Mouse (Mus musculus) mouse trophoblast stem cell (cell line): ENCODE measurements around the gene Ttll9.

Source experiments
- in situ Hi-C, 2 experiments: fragments of 300-500 bp; cut with MseI, MboI; formaldehyde crosslinking; loops; 2 replicates in 1 of 2; 3 replicates in 1 of 2; pipeline ENCODE4 v1.15.1; 2025

Ttll9 gene

GRCm38 (mm10) chr2:152962091-152962793, at the start of gene Ttll9:
Ttll9 (plus strand) TSS chr2:152962485.
- in situ Hi-C loops = no loop called here

GRCm38 (mm10) chr2:152913471-152913870, 48.8 kb upstream of the Ttll9 start:
- in situ Hi-C loops = loop anchor here in 1 of 2 experiments (10.0 kb wide), 1 partner anchor 231 kb away; no protein-coding TSS in a partner anchor

GRCm38 (mm10) chr2:152914310-152915120, 47.8 kb upstream of the Ttll9 start:
- in situ Hi-C loops = loop anchor here in 1 of 2 experiments (10.0 kb wide), 1 partner anchor 230 kb away; no protein-coding TSS in a partner anchor

DNA sequence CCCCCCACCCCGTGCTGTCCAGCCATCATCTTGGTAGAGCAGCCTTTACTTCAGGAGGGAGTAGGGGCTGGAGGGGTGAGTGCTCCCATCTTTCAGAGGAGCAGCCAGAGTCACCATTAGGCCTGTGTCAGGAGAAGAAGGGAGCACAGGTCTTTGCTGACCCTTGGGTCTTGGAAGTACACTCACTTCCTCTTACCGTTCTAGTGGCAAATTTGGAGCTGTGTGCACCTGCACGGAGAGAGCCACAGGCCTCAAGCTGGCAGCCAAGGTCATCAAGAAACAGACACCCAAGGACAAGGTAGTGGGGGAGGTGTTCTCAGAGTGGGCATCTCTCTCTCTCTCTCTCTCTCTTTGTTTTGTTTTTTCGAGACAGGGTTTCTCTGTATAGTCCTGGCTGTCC, 46.8 kb upstream of the Ttll9 start:
- in situ Hi-C loops = loop anchor here in 1 of 2 experiments (10.0 kb wide), 1 partner anchor 229 kb away; no protein-coding TSS in a partner anchor

GRCm38 (mm10) chr2:152916111-152916510, 46.2 kb upstream of the Ttll9 start:
- in situ Hi-C loops = loop anchor here in 1 of 2 experiments (10.0 kb wide), 1 partner anchor 229 kb away; no protein-coding TSS in a partner anchor

DNA sequence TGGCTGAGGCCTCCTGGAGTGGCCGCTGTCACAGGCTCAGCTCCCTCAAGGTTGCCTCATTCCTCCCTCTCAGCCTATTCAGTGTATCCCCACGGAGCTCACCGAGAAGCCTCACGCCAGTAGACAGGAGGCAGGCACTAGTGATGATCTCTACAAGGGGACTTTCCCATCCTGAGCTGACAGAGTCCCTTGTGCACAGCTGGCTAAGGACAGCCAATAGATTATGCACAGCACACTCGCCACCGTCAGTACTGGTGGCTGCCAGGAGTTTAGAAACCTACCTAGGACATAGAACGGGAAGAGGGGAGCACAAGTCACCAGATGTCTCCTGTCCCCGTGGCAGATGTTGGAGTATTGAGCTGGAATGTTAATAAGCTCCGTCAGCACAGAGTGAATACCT, 44.6 kb upstream of the Ttll9 start:
- in situ Hi-C loops = loop anchor here in 1 of 2 experiments (10.0 kb wide), 1 partner anchor 227 kb away; no protein-coding TSS in a partner anchor

DNA sequence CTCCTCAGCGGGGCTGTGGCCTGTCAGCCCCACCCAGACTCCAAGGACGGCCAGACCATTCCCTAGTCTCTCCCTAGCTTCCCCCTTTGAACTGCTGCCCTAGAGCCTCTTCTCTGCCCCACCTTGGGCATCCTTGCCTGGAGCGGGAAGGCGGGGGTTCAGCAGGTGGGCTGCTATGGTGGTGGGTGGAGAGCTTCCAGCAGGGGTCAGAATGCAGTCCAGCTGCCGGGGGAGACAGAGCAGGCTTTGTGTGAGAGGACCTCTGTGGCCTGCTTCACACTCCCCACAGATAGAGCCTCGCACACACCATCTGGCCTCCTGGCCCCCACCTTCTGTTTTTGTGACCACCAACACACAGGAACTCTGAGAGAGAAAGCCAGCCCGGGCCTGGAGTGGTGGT, 39.9 kb upstream of the Ttll9 start:
- in situ Hi-C loops = no loop called here

DNA sequence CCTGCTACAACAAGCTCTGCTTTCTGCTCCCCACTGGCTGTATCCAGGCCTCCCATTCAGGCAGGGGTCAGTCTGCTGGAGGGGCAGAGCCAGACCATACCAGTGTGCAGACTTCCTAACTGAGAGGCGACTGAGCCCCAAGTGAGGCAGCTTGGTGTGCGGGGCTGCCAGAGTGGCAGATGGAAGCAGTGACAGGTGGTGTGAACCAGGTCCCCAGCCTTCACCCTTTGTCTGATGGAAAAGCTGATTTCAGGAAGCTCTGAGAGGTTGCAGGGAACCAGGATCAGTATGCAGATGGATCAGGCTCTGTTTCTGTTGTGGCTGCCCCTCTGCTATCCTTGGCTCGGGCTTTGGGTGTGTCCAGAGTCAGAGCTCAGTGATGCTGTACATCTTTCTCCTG, 38.7 kb upstream of the Ttll9 start:
- in situ Hi-C loops = no loop called here

DNA sequence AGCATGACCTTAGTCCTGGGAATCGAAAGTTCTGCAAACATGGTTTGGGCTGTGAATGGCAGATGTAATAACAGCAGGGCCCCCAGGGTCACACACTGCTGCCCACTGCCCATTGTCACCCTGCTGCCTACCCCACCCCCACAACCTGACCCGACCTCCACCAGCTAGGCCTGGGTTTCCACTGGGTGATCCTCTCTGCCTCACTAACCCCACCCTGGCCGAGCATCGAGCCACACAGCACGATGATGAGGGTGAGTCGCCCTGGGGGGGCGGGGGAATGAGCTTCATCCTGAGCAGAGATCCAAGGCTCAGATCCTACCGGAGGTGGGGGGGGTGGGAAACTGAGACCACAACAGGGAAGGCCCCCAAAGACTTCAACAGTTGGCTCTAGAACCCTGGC, 38.2 kb upstream of the Ttll9 start:
- in situ Hi-C loops = no loop called here

DNA sequence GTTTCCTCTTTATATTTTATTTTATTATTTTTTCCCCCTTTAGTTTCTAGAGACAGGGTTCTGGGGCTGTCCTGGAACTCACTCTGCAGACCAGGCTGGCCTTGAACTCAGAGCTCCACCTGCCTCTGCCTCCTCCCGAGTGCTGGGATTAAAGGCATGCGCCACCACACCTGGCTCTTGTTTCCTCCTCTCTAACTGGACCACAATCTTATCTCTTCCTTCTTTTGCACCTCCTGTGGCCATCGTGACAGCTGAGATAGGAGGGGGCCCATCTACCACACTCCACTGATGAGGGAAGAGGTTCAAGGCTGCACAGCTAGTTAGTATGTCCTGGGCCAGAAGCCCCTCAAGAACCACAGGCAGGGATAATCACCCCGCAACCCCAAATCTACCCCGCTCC, 37.7 kb upstream of the Ttll9 start:
- in situ Hi-C loops = no loop called here

- in situ Hi-C loops = no loop called here
These were observed 37.0 kb upstream of the Ttll9 start for GRCm38 (mm10) chr2:152925189-152925872.

GRCm38 (mm10) chr2:152926896-152927295, 35.4 kb upstream of the Ttll9 start:
- in situ Hi-C loops = no loop called here

DNA sequence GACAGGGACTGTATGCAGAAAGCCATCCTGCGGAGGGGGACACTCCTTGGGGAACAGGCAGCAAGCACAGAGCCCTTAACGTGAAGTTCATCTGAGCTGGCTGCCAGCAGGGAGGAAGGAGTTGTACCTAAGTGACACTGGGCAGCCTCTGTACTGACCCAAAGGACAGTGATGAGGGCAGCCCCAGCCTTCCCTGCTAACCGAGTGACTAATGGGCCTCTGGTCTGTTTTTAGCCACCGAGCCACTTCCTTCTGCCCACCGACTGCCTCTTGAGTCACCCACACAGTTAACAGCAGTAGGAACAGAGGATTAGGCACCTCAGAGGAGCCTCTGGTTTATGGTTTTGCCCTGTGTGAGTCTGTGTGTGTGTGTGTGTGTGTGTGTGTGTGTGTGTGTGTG, 34.9 kb upstream of the Ttll9 start:
- in situ Hi-C loops = no loop called here

DNA sequence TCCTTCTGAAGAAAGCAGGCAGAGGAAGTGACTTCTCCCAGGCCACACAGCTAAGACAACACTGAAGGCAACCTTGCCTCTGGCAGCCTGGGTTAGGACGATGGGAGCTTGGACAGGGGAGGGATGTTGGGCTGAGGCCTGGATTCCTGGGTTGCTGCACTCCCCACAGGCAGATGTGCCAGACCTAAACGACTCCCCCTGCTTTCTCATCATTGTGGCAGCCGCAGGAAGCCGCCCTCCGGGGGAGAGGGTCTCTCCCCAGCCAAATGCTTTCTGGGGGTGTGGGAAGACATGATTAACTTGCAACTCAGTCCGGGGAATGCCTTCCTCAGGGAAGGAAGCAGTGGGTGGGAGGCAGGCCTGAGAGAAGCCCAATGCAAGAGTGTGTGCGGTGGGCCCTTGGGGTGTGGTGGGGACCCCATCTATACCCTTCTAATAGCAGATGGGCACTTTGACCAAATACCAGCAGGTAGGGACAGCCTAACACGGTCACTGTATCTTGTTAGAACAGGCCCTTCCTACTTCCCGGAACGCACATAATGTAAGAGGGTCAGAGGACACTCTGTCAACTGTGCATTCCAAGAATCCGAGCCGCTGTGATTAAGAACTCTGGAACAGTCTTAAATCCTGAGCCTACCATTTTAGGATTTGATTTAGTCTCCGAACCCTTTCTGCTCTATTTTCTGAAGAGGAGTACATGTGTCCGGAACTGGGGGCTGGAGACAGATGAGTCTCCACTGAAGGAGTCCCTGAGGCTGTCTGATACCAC, 33.9 kb upstream of the Ttll9 start:
- in situ Hi-C loops = no loop called here

DNA sequence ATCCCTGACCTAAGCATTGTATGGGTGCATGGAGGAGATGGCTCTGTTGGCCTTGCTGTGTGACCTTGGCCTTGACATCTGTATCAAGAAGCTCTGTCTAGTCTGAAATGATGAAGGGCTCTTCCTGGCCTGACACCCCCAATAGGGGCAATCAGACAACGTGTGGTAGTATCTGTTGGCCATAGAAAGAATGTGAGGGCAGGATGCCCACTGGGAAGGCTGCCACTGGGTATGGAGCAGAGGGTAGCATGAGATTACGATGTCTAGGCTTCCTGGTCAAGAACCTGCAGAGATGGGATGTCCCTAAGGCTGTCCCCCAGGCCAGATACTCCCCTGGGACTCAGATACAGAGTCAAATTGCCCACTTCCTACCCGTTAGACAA, 33.3 kb upstream of the Ttll9 start:
- in situ Hi-C loops = no loop called here

DNA sequence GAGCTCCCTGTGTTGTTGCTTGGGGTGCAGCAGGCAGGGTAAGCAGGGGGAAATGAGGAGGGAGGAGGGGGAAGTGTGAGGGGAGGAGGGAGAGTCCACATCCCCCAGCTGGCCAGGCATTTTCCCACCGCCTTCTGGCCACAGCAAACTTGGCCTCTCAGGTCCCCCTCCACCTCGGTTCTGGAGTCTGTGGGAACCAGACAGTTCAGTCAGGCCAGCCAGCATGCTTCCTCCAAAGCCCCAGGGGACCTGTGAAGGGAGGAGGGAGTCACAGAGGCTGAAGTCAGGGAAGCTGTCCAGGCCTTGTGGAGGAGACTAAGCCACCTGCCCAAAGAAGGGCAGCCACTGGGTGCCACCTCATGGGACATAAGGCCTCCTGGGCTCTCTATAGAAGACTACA, 32.0 kb upstream of the Ttll9 start:
- in situ Hi-C loops = no loop called here

DNA sequence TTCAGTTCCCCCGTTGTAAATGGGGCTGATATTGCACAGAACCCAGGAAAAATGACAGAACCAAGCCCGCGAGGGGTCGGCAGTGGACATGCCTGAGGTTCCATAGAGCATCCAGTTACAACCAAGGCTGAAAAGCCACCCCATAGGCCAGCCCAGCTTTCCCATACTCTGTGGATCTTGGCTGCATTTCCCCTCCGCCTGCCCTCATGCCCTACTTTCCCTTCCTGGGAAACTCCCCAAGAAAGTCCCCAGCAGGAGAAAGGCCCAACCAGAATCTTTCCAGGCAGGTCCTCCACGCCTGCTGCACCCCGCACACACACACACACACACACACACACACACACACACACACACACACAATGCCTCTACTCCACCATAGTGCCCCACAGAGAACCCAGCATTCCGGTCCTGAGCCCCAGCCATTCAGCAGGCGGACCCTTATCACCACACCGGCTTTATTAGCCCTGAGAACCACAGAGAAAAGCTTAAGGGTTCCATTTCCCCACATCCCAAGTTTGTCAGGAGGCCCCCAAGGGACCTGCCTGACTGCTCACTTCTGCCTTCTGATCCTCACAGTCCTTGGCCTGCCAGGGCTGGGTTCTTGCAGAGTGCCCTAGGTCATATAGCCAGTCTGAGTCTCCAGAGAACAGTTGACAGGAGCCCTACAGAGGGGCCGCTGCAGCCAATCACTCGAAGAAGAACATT, 30.7 kb upstream of the Ttll9 start:
- in situ Hi-C loops = no loop called here

- in situ Hi-C loops = no loop called here
These were observed 29.2 kb upstream of the Ttll9 start, which contains the start of gene Foxs1 for GRCm38 (mm10) chr2:152933048-152933447. Foxs1 (minus strand) TSS chr2:152933208.

GRCm38 (mm10) chr2:152933614-152934013, 28.7 kb upstream of the Ttll9 start:
- in situ Hi-C loops = no loop called here

GRCm38 (mm10) chr2:152939846-152940245, 22.4 kb upstream of the Ttll9 start:
- in situ Hi-C loops = no loop called here

GRCm38 (mm10) chr2:152941106-152941505, 21.2 kb upstream of the Ttll9 start:
- in situ Hi-C loops = no loop called here
